ENCODE assay signal across 16 mouse cellular contexts in the genomic region with DNA sequence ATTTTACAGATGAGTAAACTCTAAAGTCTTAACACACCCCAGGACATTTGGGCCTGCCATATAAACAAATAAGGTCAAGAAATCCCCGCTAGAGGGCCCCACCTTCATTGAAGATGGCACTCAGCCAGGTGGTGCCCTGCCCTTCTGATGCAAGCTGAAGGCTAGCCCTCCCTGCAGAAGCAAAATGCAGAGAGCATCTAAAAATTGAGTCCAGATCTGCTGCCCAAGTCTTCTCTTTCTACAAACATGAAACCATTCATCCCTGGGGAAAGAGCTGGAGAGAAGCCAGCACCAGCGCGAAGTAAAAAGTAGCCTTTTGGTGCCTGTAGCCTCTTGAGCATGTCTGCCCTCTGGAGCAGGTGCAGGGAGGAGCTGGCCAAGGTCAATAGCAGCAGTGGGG. TPM values are rescaled to one million over a fixed set of nuclear protein-coding genes. Genes with fewer than 3 reads are reported as not detected.
DNase-seq lines count a peak whose midpoint lies in the region; ATAC-seq and TF ChIP-seq lines count a peak whose summit lies in the region.
"Had no signal": no experiment of that assay in that cellular context is flagged by ENCODE, and none has a peak within 500 bp of the region (broad histone marks: within the 10 kb centered on the region; RNA-seq: fewer than 3 reads in every experiment).

No protein-coding gene starts in this region.

- H3K27me3 ChIP-seq in lung, embryonic 14.5 days (ENCODE audit: insufficient read depth, low read length), result no peaks in the 10 kb centered on the region
- no peaks in the 10 kb centered on the region for H3K27me3 ChIP-seq in ES-Bruce4 (ENCODE audit: control insufficient read depth, insufficient read depth, low read length, poor library complexity, severe bottlenecking)
- H3K27me3 ChIP-seq: embryonic facial prominence, embryonic 12.5 days; liver, embryonic 13.5 days; stomach, embryonic 15.5 days had no signal

- peak; percentile 28 for DNase-seq in embryo, embryonic 11 days
- no peak for DNase-seq in embryo, embryonic 10 days (ENCODE audit: low spot score)
- peak; percentile 17 for DNase-seq in lung, embryonic 14.5 days
- DNase-seq in lung, adult 18-20 months, result no peak
- DNase-seq in brain, adult 2 months (ENCODE audit: low read depth, low spot score), result peak; percentile 38
- DNase-seq in ovary, postnatal 36 days (ENCODE audit: low spot score), result no peak
- DNase-seq: kidney, postnatal 4 days; liver, embryonic 13.5 days had no signal

- no peak for TF ChIP-seq EP300 in ES-Bruce4 (IDR thresholded peaks at IDR 0.05; ENCODE audit: insufficient read depth, low read depth, low read length)

- H3K9me3 ChIP-seq in lung, embryonic 14.5 days (ENCODE audit: low read depth, low read length), result no peaks in the 10 kb centered on the region
- H3K9me3 ChIP-seq in ES-Bruce4 (replicated peaks; ENCODE audit: control insufficient read depth, insufficient read depth, low read length, poor library complexity, severe bottlenecking), result no peaks in the 10 kb centered on the region
- H3K9me3 ChIP-seq: embryonic facial prominence, embryonic 12.5 days; forebrain, embryonic 10.5 days; liver, embryonic 13.5 days; stomach, embryonic 15.5 days had no signal

- H3K4me1 ChIP-seq in lung, embryonic 14.5 days (ENCODE audit: insufficient read depth), result no peaks in the 10 kb centered on the region
- H3K4me1 ChIP-seq in ES-Bruce4 (ENCODE audit: control insufficient read depth, insufficient read depth, low read length), result no peaks in the 10 kb centered on the region
- H3K4me1 ChIP-seq: embryonic facial prominence, embryonic 12.5 days; liver, embryonic 13.5 days; stomach, embryonic 15.5 days had no signal

- no peak overlapping the region for H3K9ac ChIP-seq in lung, embryonic 14.5 days
- H3K9ac ChIP-seq in ES-Bruce4 (ENCODE audit: low read depth, poor library complexity, severe bottlenecking), result no peak overlapping the region
- H3K9ac ChIP-seq: embryonic facial prominence, embryonic 12.5 days; liver, embryonic 13.5 days; stomach, embryonic 15.5 days had no signal

- peak; percentile 15; the same call in 1 of the 2 replicates for TF ChIP-seq CTCF in lung, embryonic 14.5 days (IDR thresholded peaks at IDR 0.05; ENCODE audit: low read depth)
- TF ChIP-seq CTCF in ES-Bruce4 (IDR thresholded peaks at IDR 0.05; ENCODE audit: low read depth, low read length), result peak; percentile 10

- no peak for ATAC-seq in lung, embryonic 14.5 days (ENCODE audit: insufficient read depth)
- no peak for ATAC-seq in megakaryocyte-erythroid progenitor cell, adult 5-6 weeks (replicated peaks; ENCODE audit: low FRiP score, low TSS enrichment, poor library complexity, severe bottlenecking)
- ATAC-seq: inflammation-experienced regulatory T-cells, adult 6 months had no signal

- 40% methylated on average over 3 of the region's 3 CpGs for WGBS in lung, embryonic 14.5 days

- no peak overlapping the region for H3K27ac ChIP-seq in lung, embryonic 14.5 days (ENCODE audit: low read depth)
- no peak overlapping the region for H3K27ac ChIP-seq in ES-Bruce4 (ENCODE audit: insufficient read depth, low read length)
- H3K27ac ChIP-seq: embryonic facial prominence, embryonic 12.5 days; forebrain, embryonic 10.5 days; gastrocnemius, adult 2 months; liver, embryonic 13.5 days; stomach, embryonic 15.5 days had no signal

- H3K36me3 ChIP-seq in lung, embryonic 14.5 days (ENCODE audit: insufficient read depth), result no peaks in the 10 kb centered on the region
- H3K36me3 ChIP-seq in ES-Bruce4 (ENCODE audit: control insufficient read depth, insufficient read depth, low read length, poor library complexity, severe bottlenecking), result no peaks in the 10 kb centered on the region
- H3K36me3 ChIP-seq: embryonic facial prominence, embryonic 12.5 days; forebrain, embryonic 10.5 days; liver, embryonic 13.5 days; stomach, embryonic 15.5 days had no signal

- H3K4me3 ChIP-seq in lung, embryonic 14.5 days (ENCODE audit: low read depth, low read length), result no peak overlapping the region
- H3K4me3 ChIP-seq in ES-Bruce4 (ENCODE audit: low read depth, low read length), result no peak overlapping the region
- H3K4me3 ChIP-seq: embryonic facial prominence, embryonic 12.5 days; forebrain, embryonic 10.5 days; gastrocnemius, adult 2 months; liver, embryonic 13.5 days; stomach, embryonic 15.5 days had no signal

- no peak for TF ChIP-seq POLR2A in ES-Bruce4 (IDR thresholded peaks at IDR 0.05; ENCODE audit: insufficient read depth, low read length)

- H3K4me2 ChIP-seq in lung, embryonic 14.5 days, result no peak overlapping the region
- H3K4me2 ChIP-seq: embryonic facial prominence, embryonic 12.5 days; liver, embryonic 13.5 days; stomach, embryonic 15.5 days had no signal

RNA-seq across cellular contexts. Expression of gene Pimreg, which starts 36.2 kb away (rescaled TPM):
- 158 and 165 TPM in 2 replicates for polyA plus RNA-seq in lung, embryonic 14.5 days (2014; fragmentation: Nextera tagmentation; extraction: Ambion mirVana)
- polyA plus RNA-seq in ES-Bruce4 (2011; ENCODE audit: insufficient read depth, insufficient read length, low read depth, missing spikeins), result 43.6 and 49.3 TPM in 2 replicates
- 2.3 and 7.1 TPM in 2 replicates for total RNA-seq in megakaryocyte-erythroid progenitor cell, adult 5-6 weeks (2014; fragmentation: Nextera tagmentation)
- 3.1 and 3.6 TPM in 2 replicates for total RNA-seq in megakaryocyte-erythroid progenitor cell, adult 5-6 weeks (2017)
- total RNA-seq: gastrocnemius, adult 2 months had no signal

RNA-seq across cellular contexts. Expression of gene Aipl1, which starts 40.7 kb away (rescaled TPM):
- 0.20 and 0.38 TPM in 2 replicates for polyA plus RNA-seq in lung, embryonic 14.5 days (2014; fragmentation: Nextera tagmentation; extraction: Ambion mirVana)
- polyA plus RNA-seq in ES-Bruce4 (2011; ENCODE audit: insufficient read depth, insufficient read length, low read depth, missing spikeins), result 1.1 and 1.3 TPM in 2 replicates
- total RNA-seq in megakaryocyte-erythroid progenitor cell, adult 5-6 weeks (2014; fragmentation: Nextera tagmentation), result not detected in 2 replicates
- total RNA-seq in megakaryocyte-erythroid progenitor cell, adult 5-6 weeks (2017), result 0.08 and 0.61 TPM in 2 replicates
- total RNA-seq: gastrocnemius, adult 2 months; heart, postnatal 25 days had no signal

RNA-seq across cellular contexts. Expression of gene Pitpnm3, which starts 57.5 kb away (rescaled TPM):
- 0.89 and 1.0 TPM in 2 replicates for polyA plus RNA-seq in lung, embryonic 14.5 days (2014; fragmentation: Nextera tagmentation; extraction: Ambion mirVana)
- 0.24 and 0.42 TPM in 2 replicates for polyA plus RNA-seq in ES-Bruce4 (2011; ENCODE audit: insufficient read depth, insufficient read length, low read depth, missing spikeins)
- total RNA-seq in megakaryocyte-erythroid progenitor cell, adult 5-6 weeks (2014; fragmentation: Nextera tagmentation), result not detected in 2 replicates
- total RNA-seq in megakaryocyte-erythroid progenitor cell, adult 5-6 weeks (2017), result not detected in 2 replicates
- polyA plus RNA-seq: inflammation-experienced regulatory T-cells, adult 6 months had no signal

Comparison
In these comparisons a context has a peak if more than half of its experiments do, and no peak if none do; other contexts are left out.
1. DNase-seq: peak in embryo, embryonic 11 days (single experiment), lung, embryonic 14.5 days (single experiment) and brain, adult 2 months (single experiment); none in embryo, embryonic 10 days (single experiment), lung, adult 18-20 months (0 of 2) and ovary, postnatal 36 days (single experiment).